Mouse (Mus musculus): ENCODE results near the gene Slc24a2.

GRCm38 (mm10) chr4:86942656-86943055, 287.6 kb downstream of the Slc24a2 start:
- TF ChIP-seq POLR2A (IDR thresholded peaks at IDR 0.05; ENCODE audit: low read depth, low read length) (no peak), CTCF (IDR thresholded peaks at IDR 0.05; ENCODE audit: borderline replicate concordance, insufficient read depth, low read length) (no peak)
